Mouse (Mus musculus) bone marrow, adult 2 months (tissue): ENCODE data around the gene Rtl9.

ENCODE experiments used
- CTCF ChIP-seq: fragments of 200-500 bp; IDR thresholded peaks from 2 replicates; pipeline ENCODE4 v1.5.1; 2011; ENCODE audit warnings: low read length, control low read depth; ENCODE audit not compliant: control insufficient read depth, insufficient read depth
- POLR2A ChIP-seq: fragments of 200-500 bp; IDR thresholded peaks from 2 replicates; pipeline ENCODE4 v1.6.1; 2011; ENCODE audit warnings: low read depth, mild to moderate bottlenecking, control low read depth, low read length, borderline replicate concordance; ENCODE audit not compliant: control insufficient read depth

- TF ChIP-seq CTCF (no peak), POLR2A (no peak)
These were observed 13.2 kb downstream of the Rtl9 start for GRCm38 (mm10) chrX:143112546-143112945.
